Mouse (Mus musculus) urinary bladder, postnatal 10 days (tissue): Measurements from ENCODE around the gene Fabp1.

Source experiments
- DNase-seq: peaks from one replicate; pipeline ENCODE4 v3.0.0; 2022; ENCODE audit warnings: low spot score

Fabp1 gene

GRCm38 (mm10) chr6:71211917-71212316 lies 12.3 kb downstream of the Fabp1 start:
- DNase-seq, result no peak

- DNase-seq, result no peak
Observed at GRCm38 (mm10) chr6:71212471-71212870, 12.8 kb downstream of the Fabp1 start.

- DNase-seq, result no peak
Observed at GRCm38 (mm10) chr6:71221501-71221900, 21.9 kb downstream of the Fabp1 start.

GRCm38 (mm10) chr6:71224184-71224943 lies 24.7 kb downstream of the Fabp1 start:
- DNase-seq, result no peak

GRCm38 (mm10) chr6:71226544-71226943 lies 26.9 kb downstream of the Fabp1 start:
- DNase-seq, result no peak

- no peak for DNase-seq
Observed at GRCm38 (mm10) chr6:71227157-71227770, 27.6 kb downstream of the Fabp1 start.

GRCm38 (mm10) chr6:71235121-71235520 lies 35.5 kb downstream of the Fabp1 start:
- DNase-seq, result no peak

- DNase-seq, result no peak
Observed at GRCm38 (mm10) chr6:71235944-71236343, 36.3 kb downstream of the Fabp1 start.

- DNase-seq, result no peak
Observed at GRCm38 (mm10) chr6:71236506-71236905, 36.9 kb downstream of the Fabp1 start.

GRCm38 (mm10) chr6:71237031-71237431 lies 37.4 kb downstream of the Fabp1 start:
- no peak for DNase-seq

- no peak for DNase-seq
Observed at GRCm38 (mm10) chr6:71239069-71239750, 39.6 kb downstream of the Fabp1 start.

GRCm38 (mm10) chr6:71240831-71241230 lies 41.2 kb downstream of the Fabp1 start:
- DNase-seq, result no peak

- DNase-seq, result no peak
Observed at GRCm38 (mm10) chr6:71242811-71243210, 43.2 kb downstream of the Fabp1 start.

- no peak for DNase-seq
Observed at GRCm38 (mm10) chr6:71243258-71243657, 43.6 kb downstream of the Fabp1 start.

GRCm38 (mm10) chr6:71248420-71248819 lies 48.8 kb downstream of the Fabp1 start:
- no peak for DNase-seq

- no peak for DNase-seq
Observed at GRCm38 (mm10) chr6:71249615-71250014, 50.0 kb downstream of the Fabp1 start.

- DNase-seq, result no peak
Observed at GRCm38 (mm10) chr6:71250951-71251350, 51.3 kb downstream of the Fabp1 start.

GRCm38 (mm10) chr6:71254456-71254855 lies 54.8 kb downstream of the Fabp1 start:
- no peak for DNase-seq
